Mouse (Mus musculus) MEL-GATA-1-ER (cell line): ENCODE measurements around the gene Inip.

Experiments used
- DNase-seq: peaks from one replicate; pipeline ENCODE4 v3.0.0-alpha.2; 2012; ENCODE audit warnings: low read depth; ENCODE audit errors: extremely low read depth

The Inip gene

GRCm38 (mm10) chr4:59801489-59801888 is at the start of gene Inip:
Gene Inip, minus strand, starts transcription at chr4:59801589.
- DNase-seq = no peak

GRCm38 (mm10) chr4:59850181-59850580 is 48.8 kb upstream of the Inip start:
- DNase-seq = peak; percentile 32

- no peak for DNase-seq
These were observed 46.1 kb upstream of the Inip start for GRCm38 (mm10) chr4:59847447-59847846.

- DNase-seq = no peak
These were observed 43.9 kb upstream of the Inip start for GRCm38 (mm10) chr4:59845245-59845637.

- no peak for DNase-seq
These were observed 43.3 kb upstream of the Inip start for GRCm38 (mm10) chr4:59844460-59845244.

GRCm38 (mm10) chr4:59837659-59838058 is 36.3 kb upstream of the Inip start:
- no peak for DNase-seq

GRCm38 (mm10) chr4:59832810-59833209 is 31.4 kb upstream of the Inip start:
- DNase-seq = no peak

GRCm38 (mm10) chr4:59831038-59831437 is 29.6 kb upstream of the Inip start:
- no peak for DNase-seq

GRCm38 (mm10) chr4:59829072-59829471 is 27.7 kb upstream of the Inip start:
- DNase-seq = no peak

GRCm38 (mm10) chr4:59826381-59826780 is 25.0 kb upstream of the Inip start:
- no peak for DNase-seq

- no peak for DNase-seq
These were observed 24.2 kb upstream of the Inip start for GRCm38 (mm10) chr4:59825634-59826033.

- no peak for DNase-seq
These were observed 23.5 kb upstream of the Inip start for GRCm38 (mm10) chr4:59824860-59825259.

GRCm38 (mm10) chr4:59823470-59823869 is 22.1 kb upstream of the Inip start:
- no peak for DNase-seq

GRCm38 (mm10) chr4:59822119-59822518 is 20.7 kb upstream of the Inip start:
- DNase-seq = peak; percentile 79

GRCm38 (mm10) chr4:59821516-59821915 is 20.1 kb upstream of the Inip start:
- DNase-seq = no peak

GRCm38 (mm10) chr4:59819477-59820022 is 18.2 kb upstream of the Inip start:
- no peak for DNase-seq

- DNase-seq = no peak
These were observed 17.7 kb upstream of the Inip start for GRCm38 (mm10) chr4:59819054-59819472.

- DNase-seq = no peak
These were observed 17.1 kb upstream of the Inip start for GRCm38 (mm10) chr4:59818498-59818897.

- no peak for DNase-seq
These were observed 16.4 kb upstream of the Inip start for GRCm38 (mm10) chr4:59817790-59818189.

GRCm38 (mm10) chr4:59816477-59816876 is 15.1 kb upstream of the Inip start:
- DNase-seq = no peak

GRCm38 (mm10) chr4:59816016-59816415 is 14.6 kb upstream of the Inip start:
- DNase-seq = no peak

GRCm38 (mm10) chr4:59815121-59815810 is 13.9 kb upstream of the Inip start:
- no peak for DNase-seq
